Mouse (Mus musculus) liver, embryonic 15.5 days (tissue): ENCODE results near the gene Cplx3. TPM values are rescaled to one million over a fixed set of nuclear protein-coding genes. Genes with fewer than 3 reads are reported as not detected.

Experiments used
- ATAC-seq: fragments of 200-750 bp; cut with Nextera tagmentation; 2 replicates; pipeline ENCODE4 v1.8.0; 2017; ENCODE audit warnings: moderate number of reproducible peaks, mild to moderate bottlenecking, moderate library complexity; ENCODE audit not compliant: insufficient read depth
- H3K27ac ChIP-seq: fragments of 300-500 bp; sonication (generic); replicated peaks from 2 replicates; pipeline ENCODE4 v1.5.1; 2015; ENCODE audit warnings: mild to moderate bottlenecking, inconsistent platforms
- H3K27me3 ChIP-seq: fragments of 300-500 bp; sonication (generic); 2 replicates; pipeline ENCODE4 v1.6.1; 2015; ENCODE audit warnings: mild to moderate bottlenecking, inconsistent platforms
- H3K36me3 ChIP-seq: fragments of 300-500 bp; sonication (generic); replicated peaks from 2 replicates; pipeline ENCODE4 v1.6.1; 2015; ENCODE audit warnings: moderate library complexity, mild to moderate bottlenecking, inconsistent platforms
- H3K4me1 ChIP-seq: fragments of 300-500 bp; sonication (generic); replicated peaks from 2 replicates; pipeline ENCODE4 v1.6.1; 2015; ENCODE audit warnings: inconsistent platforms
- H3K4me2 ChIP-seq: fragments of 300-500 bp; sonication (generic); 2 replicates; pipeline ENCODE4 v1.6.1; 2015; ENCODE audit warnings: moderate library complexity, mild to moderate bottlenecking, inconsistent platforms
- H3K4me3 ChIP-seq: fragments of 300-500 bp; sonication (generic); replicated peaks from 2 replicates; pipeline ENCODE4 v1.5.1; 2015; ENCODE audit warnings: mild to moderate bottlenecking, inconsistent platforms
- H3K9ac ChIP-seq: fragments of 300-500 bp; sonication (generic); 2 replicates; pipeline ENCODE4 v1.6.1; 2015; ENCODE audit warnings: moderate library complexity, mild to moderate bottlenecking, inconsistent platforms
- H3K9me3 ChIP-seq: fragments of 300-500 bp; sonication (generic); replicated peaks from 2 replicates; pipeline ENCODE4 v1.6.1; 2016; ENCODE audit warnings: inconsistent platforms
- WGBS: fragments of 180-500 bp; shearing (Covaris S2); methylation state at CpG from one replicate; pipeline ENCODE4 v1.1.7; 2015; ENCODE audit warnings: mixed read lengths; ENCODE audit not compliant: insufficient replicate concordance; 5-methylcytosine and 5-hydroxymethylcytosine counted together
- polyA plus RNA-seq: library from polyadenylated mRNA; unstranded; fragments of >200 nt; fragmentation: Nextera tagmentation; extraction: Ambion mirVana; gene quantifications from 2 replicates; pipeline ENCODE4 v1.2.1, GENCODE M21; 2015

Cplx3 gene
- polyA plus RNA-seq, 1 experiment from 2014 or later = not detected

DNA sequence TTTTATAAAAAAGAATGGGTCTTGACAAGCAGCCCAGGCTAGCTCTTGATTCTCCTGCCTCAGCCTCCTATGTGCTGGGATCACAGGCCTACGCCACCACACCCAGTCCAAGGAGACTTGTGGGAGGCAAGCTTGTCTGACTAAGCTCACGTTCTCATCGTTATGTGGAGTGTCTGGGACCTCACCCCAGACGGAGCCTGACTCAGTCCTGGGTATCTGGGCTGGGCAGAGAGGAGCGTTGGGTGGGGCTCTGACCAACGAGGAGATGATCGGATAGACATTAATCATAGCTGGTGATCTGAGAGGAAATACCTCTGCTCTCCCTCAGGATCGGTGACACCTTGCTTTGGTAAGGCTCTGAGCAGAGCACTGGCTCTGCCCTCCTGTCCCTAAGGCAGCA is 12.8 kb upstream of the Cplx3 start:
- no peak for ATAC-seq
- H3K4me3 ChIP-seq = no peak overlapping the region
- no peaks in the 10 kb centered on the region for H3K9me3 ChIP-seq
- H3K4me1 ChIP-seq = peaks cover 19% of the 10 kb centered on the region
- peaks cover 4% of the 10 kb centered on the region; the same call in 1 of the 2 replicates for H3K27me3 ChIP-seq
- 44% methylated on average over 8 of the region's 8 CpGs for WGBS
- no peak overlapping the region for H3K27ac ChIP-seq
- H3K36me3 ChIP-seq = no peaks in the 10 kb centered on the region
- H3K4me2 ChIP-seq = no peak overlapping the region
- H3K9ac ChIP-seq = no peak overlapping the region

GRCm38 (mm10) chr9:57617556-57618169 is 11.6 kb upstream of the Cplx3 start:
- Histone ChIP-seq H3K27ac (no peak overlapping the region), H3K9me3 (no peaks in the 10 kb centered on the region), H3K4me3 (no peak overlapping the region), H3K9ac (no peak overlapping the region), H3K27me3 (peaks cover 4% of the 10 kb centered on the region; the same call in 1 of the 2 replicates), H3K4me2 (no peak overlapping the region), H3K36me3 (no peaks in the 10 kb centered on the region), H3K4me1 (peaks cover 11% of the 10 kb centered on the region; the same call in 1 of the 2 replicates)
- WGBS = 47% methylated on average over 8 of the region's 8 CpGs
- ATAC-seq = no peak

- H3K27ac ChIP-seq = no peak overlapping the region
- H3K9ac ChIP-seq = no peak overlapping the region
- H3K27me3 ChIP-seq = peaks cover 23% of the 10 kb centered on the region; the same call in 1 of the 2 replicates
- ATAC-seq = no peak
- peaks cover 11% of the 10 kb centered on the region; the same call in 1 of the 2 replicates for H3K4me1 ChIP-seq
- WGBS = 68% methylated on average over 4 of the region's 4 CpGs
- H3K4me2 ChIP-seq = no peak overlapping the region
- H3K9me3 ChIP-seq = no peaks in the 10 kb centered on the region
- no peaks in the 10 kb centered on the region for H3K36me3 ChIP-seq
- no peak overlapping the region for H3K4me3 ChIP-seq
Observed at GRCm38 (mm10) chr9:57614786-57615185, 8.7 kb upstream of the Cplx3 start.

- ATAC-seq = no peak
- Histone ChIP-seq H3K36me3 (no peaks in the 10 kb centered on the region), H3K4me1 (peaks cover 11% of the 10 kb centered on the region; the same call in 1 of the 2 replicates), H3K27ac (no peak overlapping the region), H3K27me3 (peaks cover 28% of the 10 kb centered on the region; the same call in 1 of the 2 replicates), H3K4me2 (no peak overlapping the region), H3K4me3 (no peak overlapping the region), H3K9me3 (no peaks in the 10 kb centered on the region), H3K9ac (no peak overlapping the region)
- WGBS = 65% methylated on average over 7 of the region's 7 CpGs
Observed at GRCm38 (mm10) chr9:57613975-57614374, 7.9 kb upstream of the Cplx3 start.

GRCm38 (mm10) chr9:57612587-57612986 is 6.5 kb upstream of the Cplx3 start:
- Histone ChIP-seq H3K4me1 (peaks cover 11% of the 10 kb centered on the region; the same call in 1 of the 2 replicates), H3K36me3 (no peaks in the 10 kb centered on the region), H3K9ac (no peak overlapping the region), H3K4me3 (no peak overlapping the region), H3K27me3 (peaks cover 36% of the 10 kb centered on the region), H3K27ac (no peak overlapping the region), H3K4me2 (no peak overlapping the region), H3K9me3 (no peaks in the 10 kb centered on the region)
- no peak for ATAC-seq
- WGBS = 62% methylated on average over 7 of the region's 7 CpGs

- no peaks in the 10 kb centered on the region for H3K36me3 ChIP-seq
- H3K4me3 ChIP-seq = no peak overlapping the region
- ATAC-seq = no peak
- no peak overlapping the region for H3K27ac ChIP-seq
- H3K4me1 ChIP-seq = peaks cover 6% of the 10 kb centered on the region; the same call in 1 of the 2 replicates
- no peak overlapping the region for H3K9ac ChIP-seq
- 46% methylated on average over 3 of the region's 3 CpGs for WGBS
- no peaks in the 10 kb centered on the region for H3K9me3 ChIP-seq
- H3K27me3 ChIP-seq = peaks cover 54% of the 10 kb centered on the region
- H3K4me2 ChIP-seq = no peak overlapping the region
Observed at GRCm38 (mm10) chr9:57610359-57610826, 4.3 kb upstream of the Cplx3 start.

GRCm38 (mm10) chr9:57609803-57610202 is 3.7 kb upstream of the Cplx3 start:
- H3K36me3 ChIP-seq = no peaks in the 10 kb centered on the region
- H3K27me3 ChIP-seq = peaks cover 59% of the 10 kb centered on the region
- H3K27ac ChIP-seq = no peak overlapping the region
- H3K9me3 ChIP-seq = no peaks in the 10 kb centered on the region
- no peak overlapping the region for H3K4me3 ChIP-seq
- no peaks in the 10 kb centered on the region for H3K4me1 ChIP-seq
- no peak for ATAC-seq
- H3K4me2 ChIP-seq = no peak overlapping the region
- WGBS = 42% methylated on average over 3 of the region's 3 CpGs
- no peak overlapping the region for H3K9ac ChIP-seq

DNA sequence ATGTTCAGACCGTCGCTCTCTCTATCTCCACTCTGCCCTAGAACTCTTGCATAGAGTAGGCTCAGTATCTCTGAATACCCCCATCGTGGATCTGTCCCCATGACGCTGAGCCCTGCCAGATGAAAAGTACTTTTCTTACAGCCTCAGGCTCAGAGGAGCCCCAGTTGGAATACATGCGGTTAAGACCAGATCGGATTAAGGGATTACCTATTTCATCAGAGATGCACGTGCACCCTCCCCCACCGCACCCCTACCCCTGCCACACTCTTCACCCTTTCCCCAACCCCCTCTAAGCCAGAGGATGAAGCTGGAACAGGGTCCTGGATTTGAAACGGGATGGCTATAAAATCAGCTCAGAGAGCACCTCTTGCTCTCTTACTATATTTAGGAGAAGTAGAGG is 578 bp downstream of the Cplx3 start:
- H3K4me3 ChIP-seq = no peak overlapping the region
- peaks cover 66% of the 10 kb centered on the region for H3K27me3 ChIP-seq
- no peaks in the 10 kb centered on the region for H3K36me3 ChIP-seq
- no peaks in the 10 kb centered on the region for H3K9me3 ChIP-seq
- H3K27ac ChIP-seq = no peak overlapping the region
- 15% methylated on average over 9 of the region's 9 CpGs for WGBS
- no peak overlapping the region for H3K4me2 ChIP-seq
- no peak overlapping the region for H3K9ac ChIP-seq
- ATAC-seq = no peak
- peaks cover 7% of the 10 kb centered on the region for H3K4me1 ChIP-seq

DNA sequence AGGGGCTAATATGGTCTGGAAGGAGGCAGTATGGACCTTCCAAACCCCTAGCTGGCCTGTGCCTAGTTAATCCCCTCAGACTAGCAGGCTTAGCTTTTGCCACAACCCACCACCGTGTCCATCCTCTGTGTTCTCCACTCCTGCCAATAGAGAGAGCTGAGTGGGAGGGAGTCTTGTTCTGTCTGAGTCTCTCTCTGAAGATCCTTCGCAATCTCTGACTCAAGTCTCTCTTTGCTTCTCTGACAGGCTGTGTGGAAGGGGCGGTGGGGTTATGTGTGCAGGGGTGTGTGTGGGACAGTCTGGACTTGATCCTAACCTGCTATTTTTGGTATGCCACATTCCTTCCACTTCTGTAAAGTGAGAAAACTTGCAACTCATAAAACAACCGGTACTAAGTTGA is 1.2 kb downstream of the Cplx3 start:
- no peaks in the 10 kb centered on the region for H3K36me3 ChIP-seq
- H3K27ac ChIP-seq = no peak overlapping the region
- peaks cover 11% of the 10 kb centered on the region for H3K4me1 ChIP-seq
- no peak overlapping the region for H3K9ac ChIP-seq
- no peaks in the 10 kb centered on the region for H3K9me3 ChIP-seq
- H3K4me3 ChIP-seq = no peak overlapping the region
- no peak for ATAC-seq
- no peak overlapping the region for H3K4me2 ChIP-seq
- WGBS = 62% methylated on average over 4 of the region's 4 CpGs
- peaks cover 61% of the 10 kb centered on the region for H3K27me3 ChIP-seq

DNA sequence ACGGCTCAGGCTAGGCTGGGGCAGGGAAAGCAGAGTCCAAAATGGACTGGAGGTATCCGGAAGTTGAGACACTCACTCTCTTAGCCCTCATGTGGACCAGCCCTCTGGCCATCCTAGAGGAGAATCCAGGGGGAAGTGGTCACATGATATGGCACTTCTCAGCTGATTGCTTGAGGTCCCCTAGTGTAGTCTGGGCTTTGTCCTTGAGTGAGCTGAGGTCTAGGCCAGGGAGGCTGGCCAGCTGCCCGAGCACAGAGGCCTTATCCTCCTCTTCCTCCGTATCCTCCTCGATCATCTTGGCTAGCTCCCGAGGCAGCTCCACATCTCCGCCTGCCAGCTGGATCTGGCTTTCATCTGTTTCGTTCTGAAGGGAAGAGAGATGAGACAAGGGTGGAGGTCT is 4.0 kb downstream of the Cplx3 start:
- Histone ChIP-seq H3K4me3 (no peak overlapping the region), H3K9ac (no peak overlapping the region), H3K27me3 (peaks cover 42% of the 10 kb centered on the region), H3K27ac (no peak overlapping the region), H3K9me3 (no peaks in the 10 kb centered on the region), H3K4me1 (peaks cover 11% of the 10 kb centered on the region), H3K36me3 (no peaks in the 10 kb centered on the region), H3K4me2 (no peak overlapping the region)
- ATAC-seq = no peak
- 58% methylated on average over 8 of the region's 8 CpGs for WGBS

GRCm38 (mm10) chr9:57601353-57601706 is 4.8 kb downstream of the Cplx3 start:
- no peak overlapping the region for H3K4me3 ChIP-seq
- peaks cover 35% of the 10 kb centered on the region for H3K27me3 ChIP-seq
- WGBS = 49% methylated on average over 2 of the region's 2 CpGs
- peaks cover 11% of the 10 kb centered on the region for H3K4me1 ChIP-seq
- no peak overlapping the region for H3K27ac ChIP-seq
- no peaks in the 10 kb centered on the region for H3K9me3 ChIP-seq
- no peak for ATAC-seq
- no peaks in the 10 kb centered on the region for H3K36me3 ChIP-seq
- H3K4me2 ChIP-seq = no peak overlapping the region
- no peak overlapping the region for H3K9ac ChIP-seq
